Mouse (Mus musculus): Measurements from ENCODE around the gene Pptc7. TPM values are rescaled to one million over a fixed set of nuclear protein-coding genes. Genes with fewer than 3 reads are reported as not detected.

Pptc7 gene
- polyA plus RNA-seq, 1 experiment from 2014 or later: 8.2 TPM

GRCm38 (mm10) chr5:122323523-122323922, 39.4 kb downstream of the Pptc7 start:
- no peak for ATAC-seq (replicated peaks; ENCODE audit: low FRiP score)
- 78% methylated on average over 8 of the region's 8 CpGs for WGBS

GRCm38 (mm10) chr5:122324608-122325431, 40.7 kb downstream of the Pptc7 start:
- H3K9me3 ChIP-seq (replicated peaks): no peaks in the 10 kb centered on the region
- no peak overlapping the region for H3K9ac ChIP-seq
- ATAC-seq (replicated peaks; ENCODE audit: low FRiP score): no peak
- H3K27me3 ChIP-seq: no peaks in the 10 kb centered on the region
- H3K4me1 ChIP-seq: peaks cover 3% of the 10 kb centered on the region; the same call in 1 of the 2 replicates
- H3K27ac ChIP-seq: no peak overlapping the region
- no peak overlapping the region for H3K4me3 ChIP-seq (replicated peaks)
- peaks cover 51% of the 10 kb centered on the region for H3K36me3 ChIP-seq
- WGBS: 88% methylated on average over 23 of the region's 23 CpGs
- no peak overlapping the region for H3K4me2 ChIP-seq

More at GRCm38 (mm10) chr5:122323523-122323922, 39.4 kb downstream of the Pptc7 start:
- Histone ChIP-seq H3K36me3 (peaks cover 57% of the 10 kb centered on the region), H3K4me1 (peaks cover 4% of the 10 kb centered on the region; the same call in 1 of the 2 replicates), H3K9ac (no peak overlapping the region), H3K9me3 (replicated peaks) (no peaks in the 10 kb centered on the region), H3K27me3 (no peaks in the 10 kb centered on the region), H3K4me2 (no peak overlapping the region), H3K4me3 (replicated peaks) (no peak overlapping the region), H3K27ac (no peak overlapping the region)

- Histone ChIP-seq H3K27ac (no peak overlapping the region), H3K4me1 (no peaks in the 10 kb centered on the region), H3K27me3 (no peaks in the 10 kb centered on the region), H3K9me3 (replicated peaks) (no peaks in the 10 kb centered on the region), H3K9ac (no peak overlapping the region), H3K4me2 (no peak overlapping the region), H3K36me3 (peaks cover 48% of the 10 kb centered on the region), H3K4me3 (replicated peaks) (no peak overlapping the region)
- 88% methylated on average over 8 of the region's 8 CpGs for WGBS
- ATAC-seq (replicated peaks; ENCODE audit: low FRiP score): no peak
Observed at GRCm38 (mm10) chr5:122325477-122325876, 41.3 kb downstream of the Pptc7 start.

GRCm38 (mm10) chr5:122327283-122327682, 43.1 kb downstream of the Pptc7 start:
- H3K9ac ChIP-seq: no peak overlapping the region
- no peaks in the 10 kb centered on the region for H3K9me3 ChIP-seq (replicated peaks)
- no peaks in the 10 kb centered on the region for H3K4me1 ChIP-seq
- peaks cover 30% of the 10 kb centered on the region for H3K36me3 ChIP-seq
- H3K27me3 ChIP-seq: no peaks in the 10 kb centered on the region
- no peak overlapping the region for H3K4me2 ChIP-seq
- H3K4me3 ChIP-seq (replicated peaks): no peak overlapping the region
- WGBS: 79% methylated on average over 3 of the region's 3 CpGs
- ATAC-seq (replicated peaks; ENCODE audit: low FRiP score): no peak
- H3K27ac ChIP-seq: no peak overlapping the region

GRCm38 (mm10) chr5:122330269-122330668, 46.1 kb downstream of the Pptc7 start:
- peaks cover 14% of the 10 kb centered on the region for H3K36me3 ChIP-seq
- no peak overlapping the region for H3K4me2 ChIP-seq
- WGBS: 83% methylated on average over 4 of the region's 4 CpGs
- no peak overlapping the region for H3K4me3 ChIP-seq (replicated peaks)
- no peaks in the 10 kb centered on the region for H3K27me3 ChIP-seq
- no peak for ATAC-seq (replicated peaks; ENCODE audit: low FRiP score)
- no peaks in the 10 kb centered on the region for H3K9me3 ChIP-seq (replicated peaks)
- H3K9ac ChIP-seq: no peak overlapping the region
- H3K27ac ChIP-seq: no peak overlapping the region
- no peaks in the 10 kb centered on the region for H3K4me1 ChIP-seq

- Histone ChIP-seq H3K4me2 (no peak overlapping the region), H3K27me3 (no peaks in the 10 kb centered on the region), H3K4me3 (replicated peaks) (no peak overlapping the region), H3K27ac (no peak overlapping the region), H3K4me1 (no peaks in the 10 kb centered on the region), H3K9ac (no peak overlapping the region), H3K36me3 (no peaks in the 10 kb centered on the region), H3K9me3 (replicated peaks) (no peaks in the 10 kb centered on the region)
- no peak for ATAC-seq (replicated peaks; ENCODE audit: low FRiP score)
- WGBS: 69% methylated on average over 3 of the region's 3 CpGs
Observed at GRCm38 (mm10) chr5:122334682-122335081, 50.5 kb downstream of the Pptc7 start.

GRCm38 (mm10) chr5:122336554-122337294, 52.6 kb downstream of the Pptc7 start:
- Histone ChIP-seq H3K4me1 (no peaks in the 10 kb centered on the region), H3K9me3 (replicated peaks) (no peaks in the 10 kb centered on the region), H3K27ac (no peak overlapping the region), H3K4me2 (no peak overlapping the region), H3K4me3 (replicated peaks) (no peak overlapping the region), H3K36me3 (no peaks in the 10 kb centered on the region), H3K9ac (no peak overlapping the region), H3K27me3 (no peaks in the 10 kb centered on the region)
- no peak for ATAC-seq (replicated peaks; ENCODE audit: low FRiP score)
- WGBS: 88% methylated on average over 7 of the region's 7 CpGs

- H3K9ac ChIP-seq: no peak overlapping the region
- H3K27me3 ChIP-seq: no peaks in the 10 kb centered on the region
- no peaks in the 10 kb centered on the region for H3K4me1 ChIP-seq
- H3K36me3 ChIP-seq: no peaks in the 10 kb centered on the region
- 84% methylated on average over 1 of the region's 1 CpGs for WGBS
- H3K27ac ChIP-seq: no peak overlapping the region
- ATAC-seq (replicated peaks; ENCODE audit: low FRiP score): no peak
- no peaks in the 10 kb centered on the region for H3K9me3 ChIP-seq (replicated peaks)
- H3K4me2 ChIP-seq: no peak overlapping the region
- no peak overlapping the region for H3K4me3 ChIP-seq (replicated peaks)
Observed at GRCm38 (mm10) chr5:122342874-122343273, 58.7 kb downstream of the Pptc7 start.

GRCm38 (mm10) chr5:122343768-122344167, 59.6 kb downstream of the Pptc7 start:
- no peak for ATAC-seq (replicated peaks; ENCODE audit: low FRiP score)
- H3K27ac ChIP-seq: no peak overlapping the region
- H3K9ac ChIP-seq: no peak overlapping the region
- no peaks in the 10 kb centered on the region for H3K4me1 ChIP-seq
- H3K4me2 ChIP-seq: no peak overlapping the region
- no peaks in the 10 kb centered on the region for H3K9me3 ChIP-seq (replicated peaks)
- no peak overlapping the region for H3K4me3 ChIP-seq (replicated peaks)
- H3K36me3 ChIP-seq: no peaks in the 10 kb centered on the region
- WGBS: 56% methylated on average over 7 of the region's 7 CpGs
- no peaks in the 10 kb centered on the region for H3K27me3 ChIP-seq

- Histone ChIP-seq H3K9ac (no peak overlapping the region), H3K27ac (no peak overlapping the region), H3K4me2 (no peak overlapping the region), H3K36me3 (no peaks in the 10 kb centered on the region), H3K9me3 (replicated peaks) (no peaks in the 10 kb centered on the region), H3K4me3 (replicated peaks) (no peak overlapping the region), H3K4me1 (no peaks in the 10 kb centered on the region), H3K27me3 (no peaks in the 10 kb centered on the region)
- no peak for ATAC-seq (replicated peaks; ENCODE audit: low FRiP score)
- WGBS: 7% methylated on average over 5 of the region's 5 CpGs
Observed at GRCm38 (mm10) chr5:122344260-122344659, 60.1 kb downstream of the Pptc7 start.

- H3K9me3 ChIP-seq (replicated peaks): no peaks in the 10 kb centered on the region
- WGBS: 77% methylated on average over 4 of the region's 4 CpGs
- no peaks in the 10 kb centered on the region for H3K36me3 ChIP-seq
- no peaks in the 10 kb centered on the region for H3K27me3 ChIP-seq
- no peak overlapping the region for H3K27ac ChIP-seq
- no peaks in the 10 kb centered on the region for H3K4me1 ChIP-seq
- no peak overlapping the region for H3K4me3 ChIP-seq (replicated peaks)
- no peak for ATAC-seq (replicated peaks; ENCODE audit: low FRiP score)
- H3K4me2 ChIP-seq: no peak overlapping the region
- H3K9ac ChIP-seq: no peak overlapping the region
Observed at GRCm38 (mm10) chr5:122345777-122346176, 61.6 kb downstream of the Pptc7 start.

GRCm38 (mm10) chr5:122353807-122354491, 69.8 kb downstream of the Pptc7 start, which contains the start of the genes Rad9b and Vps29:
Rad9b (minus strand) TSS chr5:122354233.
Vps29 (plus strand) TSS chr5:122354369.
- H3K36me3 ChIP-seq: peaks cover 7% of the 10 kb centered on the region; the same call in 1 of the 2 replicates
- H3K4me2 ChIP-seq: peak within 1 kb of the TSS; percentile 83
- H3K27ac ChIP-seq: peak within 1 kb of the TSS; percentile 82
- under 1% methylated on average over 51 of the region's 51 CpGs for WGBS
- no peaks in the 10 kb centered on the region for H3K27me3 ChIP-seq
- peaks cover 14% of the 10 kb centered on the region for H3K4me1 ChIP-seq
- H3K4me3 ChIP-seq (replicated peaks): peak within 1 kb of the TSS; percentile 74
- peak within 1 kb of the TSS; percentile 77 for H3K9ac ChIP-seq
- no peaks in the 10 kb centered on the region for H3K9me3 ChIP-seq (replicated peaks)
- ATAC-seq (replicated peaks; ENCODE audit: low FRiP score): peak; percentile 93

All from kidney, embryonic 15.5 days (tissue).